Mouse (Mus musculus): ENCODE results near the gene Ctxn2. TPM values are rescaled to one million over a fixed set of nuclear protein-coding genes. Genes with fewer than 3 reads are reported as not detected.
A peak's percentile ranks its signal among the peaks of the same experiment; 100 is the strongest.

Gene Ctxn2
- total RNA-seq, 1 experiment from 2014 or later = not detected

- ATAC-seq (ENCODE audit: extremely low read depth, insufficient number of reproducible peaks, low FRiP score, poor library complexity, severe bottlenecking) = no peak
These were observed 51.4 kb downstream of the Ctxn2 start for GRCm38 (mm10) chr2:125187904-125188303.

- peak; percentile 73; the same call in 1 of the 2 replicates for ATAC-seq (ENCODE audit: extremely low read depth, insufficient number of reproducible peaks, low FRiP score, poor library complexity, severe bottlenecking)
These were observed 52.7 kb downstream of the Ctxn2 start for GRCm38 (mm10) chr2:125189197-125189596.

- ATAC-seq (ENCODE audit: extremely low read depth, insufficient number of reproducible peaks, low FRiP score, poor library complexity, severe bottlenecking) = no peak
These were observed 56.4 kb downstream of the Ctxn2 start for GRCm38 (mm10) chr2:125192905-125193304.

GRCm38 (mm10) chr2:125196771-125197170 is 60.3 kb downstream of the Ctxn2 start:
- no peak for ATAC-seq (ENCODE audit: extremely low read depth, insufficient number of reproducible peaks, low FRiP score, poor library complexity, severe bottlenecking)

Other genes with a start within 250 kb of the Ctxn2 start
- 0.58 and 0.61 TPM in 2 replicates for gene Slc24a5, start 68.6 kb upstream of the Ctxn2 start, total RNA-seq (2017)
- 37.9 and 39.4 TPM in 2 replicates for gene Myef2, start 13.0 kb upstream of the Ctxn2 start, total RNA-seq (2017)
- not detected in 2 replicates for gene Slc12a1, start 15.8 kb downstream of the Ctxn2 start, total RNA-seq (2017)
- 11.3 and 17.1 TPM in 2 replicates for gene Dut, start 110.5 kb downstream of the Ctxn2 start, total RNA-seq (2017)